In the genomic region with DNA sequence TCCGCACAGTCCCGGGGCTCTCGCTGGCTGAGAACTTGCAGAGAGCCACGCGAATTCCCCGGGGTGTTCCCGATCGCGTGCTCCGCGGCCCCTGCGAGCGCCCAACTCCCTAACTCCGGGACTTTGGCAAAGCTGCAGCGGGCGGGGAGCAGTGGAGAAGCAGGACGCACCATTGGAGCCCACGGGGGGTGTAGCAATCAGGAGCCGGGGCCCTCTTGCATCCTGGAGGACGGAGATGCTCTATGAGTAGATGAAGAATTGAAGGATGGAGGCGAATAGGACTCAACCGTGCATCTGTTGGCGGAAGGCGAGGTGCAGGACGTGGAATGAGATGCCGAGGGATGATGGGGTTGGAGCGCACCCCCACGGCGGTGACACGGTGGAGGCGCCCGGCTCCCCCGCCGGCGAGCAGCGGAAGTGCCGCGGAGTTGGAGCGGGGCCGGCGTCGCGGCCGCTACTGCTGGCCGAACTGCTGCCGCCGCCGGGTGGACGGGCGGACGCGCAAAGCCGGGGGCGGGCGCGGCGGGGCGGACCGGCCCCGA, we compare ENCODE assay signal across 8 mouse cellular contexts. TPM values are rescaled to one million over a fixed set of nuclear protein-coding genes. Genes with fewer than 3 reads are reported as not detected.
DNase-seq lines count a peak whose midpoint lies in the region; ATAC-seq and TF ChIP-seq lines count a peak whose summit lies in the region.

A gene (plus strand): TSS at position 425 of the 542 bp plus-strand sequence.

- peak; percentile 62 for TF ChIP-seq CTCF in midbrain, postnatal 0 days (IDR thresholded peaks at IDR 0.05)

- ATAC-seq in erythroblast, adult 5-6 weeks (replicated peaks; ENCODE audit: low FRiP score, poor library complexity, severe bottlenecking) = peak; percentile 93
- ATAC-seq in kidney, embryonic 14.5 days (ENCODE audit: low FRiP score, low TSS enrichment) = peak; percentile 91
- peak; percentile 86 for ATAC-seq in limb, embryonic 15.5 days (ENCODE audit: insufficient number of reproducible peaks, low FRiP score, low TSS enrichment, low read depth)
- peak; percentile 86 for ATAC-seq in midbrain, postnatal 0 days (ENCODE audit: low FRiP score)

- H3K36me3 ChIP-seq in heart, embryonic 10.5 days = 0 out of 2 replicates have a peak, but pooled peaks cover 4% of the 10 kb centered on the region
- H3K36me3 ChIP-seq in kidney, embryonic 14.5 days (ENCODE audit: control insufficient read depth, insufficient read depth, low read length) = no peaks in the 10 kb centered on the region
- H3K36me3 ChIP-seq in limb, embryonic 15.5 days = no peaks in the 10 kb centered on the region
- H3K36me3 ChIP-seq in midbrain, postnatal 0 days (ENCODE audit: insufficient read depth, low read length) = no peaks in the 10 kb centered on the region

- H3K27me3 ChIP-seq in heart, embryonic 10.5 days (ENCODE audit: insufficient read depth, poor library complexity, severe bottlenecking) = peaks cover 10% of the 10 kb centered on the region; the same call in 1 of the 2 replicates
- no peaks in the 10 kb centered on the region for H3K27me3 ChIP-seq in kidney, embryonic 14.5 days (ENCODE audit: control insufficient read depth, insufficient read depth, low read length)
- H3K27me3 ChIP-seq in limb, embryonic 15.5 days = no peaks in the 10 kb centered on the region
- H3K27me3 ChIP-seq in midbrain, postnatal 0 days (ENCODE audit: insufficient read depth, low read length) = no peaks in the 10 kb centered on the region

- peak within 1 kb of the TSS; percentile 80 for H3K9ac ChIP-seq in kidney, embryonic 14.5 days (ENCODE audit: low read depth, low read length)
- peak within 1 kb of the TSS; percentile 92 for H3K9ac ChIP-seq in limb, embryonic 15.5 days
- H3K9ac ChIP-seq in midbrain, postnatal 0 days (replicated peaks; ENCODE audit: low read length, poor library complexity, severe bottlenecking) = peak within 1 kb of the TSS; percentile 64

- peak within 1 kb of the TSS; percentile 87 for H3K4me3 ChIP-seq in heart, embryonic 10.5 days
- peak within 1 kb of the TSS; percentile 78 for H3K4me3 ChIP-seq in kidney, embryonic 14.5 days (ENCODE audit: low read length)
- H3K4me3 ChIP-seq in limb, embryonic 15.5 days = peak within 1 kb of the TSS; percentile 91
- H3K4me3 ChIP-seq in midbrain, postnatal 0 days (ENCODE audit: low read depth, low read length) = peak within 1 kb of the TSS; percentile 79

- peaks cover 45% of the 10 kb centered on the region for H3K4me1 ChIP-seq in heart, embryonic 10.5 days
- 0 out of 2 replicates have a peak, but pooled peaks cover 3% of the 10 kb centered on the region for H3K4me1 ChIP-seq in kidney, embryonic 14.5 days (ENCODE audit: control insufficient read depth, insufficient read depth, low read length)
- peaks cover 40% of the 10 kb centered on the region for H3K4me1 ChIP-seq in limb, embryonic 15.5 days
- H3K4me1 ChIP-seq in midbrain, postnatal 0 days (ENCODE audit: insufficient read depth, low read length) = peaks cover 16% of the 10 kb centered on the region; the same call in 1 of the 2 replicates

- H3K27ac ChIP-seq in heart, embryonic 10.5 days = peak within 1 kb of the TSS; percentile 96
- H3K27ac ChIP-seq in kidney, embryonic 14.5 days (ENCODE audit: low read depth, low read length) = peak within 1 kb of the TSS; percentile 42; the same call in 1 of the 2 replicates
- H3K27ac ChIP-seq in limb, embryonic 15.5 days = peak within 1 kb of the TSS; percentile 87
- H3K27ac ChIP-seq in midbrain, postnatal 0 days (ENCODE audit: low read depth, low read length) = peak within 1 kb of the TSS; percentile 60

- WGBS in heart, embryonic 10.5 days = under 1% methylated on average over 53 of the region's 60 CpGs
- WGBS in kidney, embryonic 14.5 days = under 1% methylated on average over 55 of the region's 60 CpGs
- under 1% methylated on average over 57 of the region's 60 CpGs for WGBS in limb, embryonic 15.5 days
- WGBS in midbrain, postnatal 0 days = under 1% methylated on average over 46 of the region's 60 CpGs

- peak within 1 kb of the TSS; percentile 97 for H3K4me2 ChIP-seq in kidney, embryonic 14.5 days (replicated peaks; ENCODE audit: low read depth, low read length)
- H3K4me2 ChIP-seq in limb, embryonic 15.5 days = peak within 1 kb of the TSS; percentile 90
- peak within 1 kb of the TSS; percentile 97 for H3K4me2 ChIP-seq in midbrain, postnatal 0 days (ENCODE audit: low read depth, low read length, poor library complexity, severe bottlenecking)

- DNase-seq in A20 (ENCODE audit: low read depth, low spot score) = peak; percentile 92
- DNase-seq in brain, adult 2 months (ENCODE audit: low read depth, low spot score) = peak; percentile 91
- peak; percentile 93 for DNase-seq in heart, embryonic 10.5 days (ENCODE audit: low spot score)
- peak; percentile 89 for DNase-seq in midbrain, postnatal 0 days (ENCODE audit: low spot score)
- DNase-seq in spleen, postnatal 10 days (ENCODE audit: low spot score in 2 of 2) = peak; percentile 91 to 93

- H3K9me3 ChIP-seq in heart, embryonic 10.5 days = no peaks in the 10 kb centered on the region
- H3K9me3 ChIP-seq in kidney, embryonic 14.5 days (ENCODE audit: control insufficient read depth, low read length) = no peaks in the 10 kb centered on the region
- H3K9me3 ChIP-seq in limb, embryonic 15.5 days = no peaks in the 10 kb centered on the region
- no peaks in the 10 kb centered on the region for H3K9me3 ChIP-seq in midbrain, postnatal 0 days (ENCODE audit: low read length)

RNA-seq across cellular contexts. Expression of the gene that starts here (rescaled TPM):
- 39.4 and 43.5 TPM in 2 replicates for total RNA-seq in erythroblast, adult 5-6 weeks (2015; ENCODE audit: low replicate concordance)
- 102 and 103 TPM in 2 replicates for total RNA-seq in erythroblast, adult 5-6 weeks (2017; ENCODE audit: low replicate concordance)
- polyA plus RNA-seq in heart, embryonic 10.5 days (2016; fragmentation: Nextera tagmentation; extraction: Ambion mirVana) = 16.6 and 20.7 TPM in 2 replicates
- polyA plus RNA-seq in kidney, embryonic 14.5 days (2014; fragmentation: Nextera tagmentation; extraction: Ambion mirVana) = 7.3 and 13.0 TPM in 2 replicates
- 30.5 and 36.5 TPM in 2 replicates for polyA plus RNA-seq in limb, embryonic 15.5 days (2015; fragmentation: Nextera tagmentation; extraction: Ambion mirVana)
- total RNA-seq in midbrain, postnatal 0 days (2014; rRNA removed) = 21.3 and 26.0 TPM in 2 replicates
- 11.8 and 12.0 TPM in 2 replicates for polyA plus RNA-seq in midbrain, postnatal 0 days (2015; fragmentation: Nextera tagmentation; extraction: Ambion mirVana)

Comparison
In these comparisons a context has a peak if more than half of its experiments do, and no peak if none do; other contexts are left out.
1. Peak in every context shown above with its lines: DNase-seq, ATAC-seq, H3K4me3 ChIP-seq and H3K27ac ChIP-seq.
2. H3K27ac ChIP-seq: peak in every context shown above with its lines; median percentile 96 in heart, embryonic 10.5 days; 87 in limb, embryonic 15.5 days; 60 in midbrain, postnatal 0 days; 42 in kidney, embryonic 14.5 days.